Mouse (Mus musculus): ENCODE results near the gene Dctn2.

GRCm38 (mm10) chr10:127286194-127286593 is 20.0 kb downstream of the Dctn2 start:
- TF ChIP-seq CTCF (IDR thresholded peaks at IDR 0.05; ENCODE audit: low read depth, low read length): no peak
- TF ChIP-seq POLR2A (IDR thresholded peaks at IDR 0.05; ENCODE audit: borderline replicate concordance, low read depth, low read length): no peak

Measured in bone marrow macrophage, adult 2 months (primary cell).